In the genomic region with DNA sequence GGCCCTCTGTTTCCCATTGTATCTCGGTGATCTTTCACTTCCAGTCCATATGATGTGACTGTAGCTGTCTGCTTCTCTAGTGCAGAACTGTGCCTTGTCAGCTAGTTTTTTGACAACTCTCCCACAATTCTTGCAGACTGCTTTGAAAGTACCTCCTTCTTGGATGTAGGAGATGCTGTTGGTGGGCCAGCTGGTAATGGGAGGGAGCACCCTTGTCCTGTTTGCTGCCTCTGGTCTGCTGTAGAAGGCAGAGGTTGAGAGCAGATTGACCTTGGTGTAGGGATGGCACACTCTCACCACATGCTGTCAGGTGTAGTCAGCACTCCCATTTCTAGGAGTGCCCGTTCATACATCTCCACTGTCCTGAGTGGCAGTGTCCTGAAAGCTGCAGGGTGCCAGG, we compare ENCODE assay signal across 15 mouse cellular contexts. TPM values are rescaled to one million over a fixed set of nuclear protein-coding genes. Genes with fewer than 3 reads are reported as not detected.
"Had no signal": no experiment of that assay in that cellular context is flagged by ENCODE, and none has a peak within 500 bp of the region (broad histone marks: within the 10 kb centered on the region; RNA-seq: fewer than 3 reads in every experiment).

No protein-coding gene starts in this region.

- DNase-seq: retina, postnatal 1 day; right cerebral cortex, adult 18-20 months; right cerebral cortex, postnatal 14 days; right cerebral cortex, postnatal 4 days; spleen, adult 18-20 months; thymus, adult 18-20 months; thymus, adult 2 months; thymus, postnatal 14 days; thymus, postnatal 25 days; thymus, postnatal 36 days; thymus, postnatal 4 days had no signal

- H3K4me1 ChIP-seq: neural tube, embryonic 15.5 days; stomach, embryonic 15.5 days had no signal

- H3K9ac ChIP-seq: neural tube, embryonic 15.5 days; stomach, embryonic 15.5 days had no signal

- H3K4me2 ChIP-seq: neural tube, embryonic 15.5 days; stomach, embryonic 15.5 days had no signal

- H3K4me3 ChIP-seq: neural tube, embryonic 15.5 days; stomach, embryonic 15.5 days had no signal

- H3K9me3 ChIP-seq: neural tube, embryonic 15.5 days; stomach, embryonic 15.5 days had no signal

- H3K27me3 ChIP-seq: neural tube, embryonic 15.5 days; stomach, embryonic 15.5 days had no signal

- H3K27ac ChIP-seq: neural tube, embryonic 15.5 days; stomach, embryonic 15.5 days; stomach, postnatal 0 days had no signal

RNA-seq across cellular contexts. Expression of gene Ccdc92b, which starts 49.6 kb away (rescaled TPM):
- total RNA-seq: neutrophil, adult 5-6 weeks had no signal
